Mouse (Mus musculus) limb, embryonic 13.5 days (tissue): ENCODE data around the gene Tarbp2. TPM values are rescaled to one million over a fixed set of nuclear protein-coding genes. Genes with fewer than 3 reads are reported as not detected.

Experiments used
- ATAC-seq: fragments of 200-750 bp; cut with Nextera tagmentation; 2 replicates; pipeline ENCODE4 v1.8.0; 2017; ENCODE audit warnings: low read depth, moderate number of reproducible peaks, moderate TSS enrichment; ENCODE audit not compliant: low FRiP score
- H3K27ac ChIP-seq: fragments of 300-500 bp; sonication (generic); 2 replicates; pipeline ENCODE4 v1.5.1; 2015; ENCODE audit warnings: inconsistent platforms, mild to moderate bottlenecking, moderate library complexity
- H3K27me3 ChIP-seq: fragments of 300-500 bp; sonication (generic); 2 replicates; pipeline ENCODE4 v1.6.1; 2015; ENCODE audit warnings: mild to moderate bottlenecking, inconsistent platforms
- H3K36me3 ChIP-seq: fragments of 300-500 bp; sonication (generic); 2 replicates; pipeline ENCODE4 v1.6.1; 2015; ENCODE audit warnings: inconsistent platforms, mild to moderate bottlenecking, moderate library complexity
- H3K4me1 ChIP-seq: fragments of 300-500 bp; sonication (generic); 2 replicates; pipeline ENCODE4 v1.6.1; 2015; ENCODE audit warnings: inconsistent platforms
- H3K4me2 ChIP-seq: fragments of 300-500 bp; sonication (generic); replicated peaks from 2 replicates; pipeline ENCODE4 v1.6.1; 2015; ENCODE audit warnings: inconsistent platforms, mild to moderate bottlenecking, moderate library complexity
- H3K4me3 ChIP-seq: fragments of 300-500 bp; sonication (generic); 2 replicates; pipeline ENCODE4 v1.5.1; 2015; ENCODE audit warnings: moderate library complexity, mild to moderate bottlenecking, inconsistent platforms
- H3K9ac ChIP-seq: fragments of 300-500 bp; sonication (generic); 2 replicates; pipeline ENCODE4 v1.6.1; 2015; ENCODE audit warnings: mild to moderate bottlenecking, inconsistent platforms
- H3K9me3 ChIP-seq: fragments of 300-500 bp; sonication (generic); 2 replicates; pipeline ENCODE4 v1.6.1; 2016; ENCODE audit warnings: inconsistent platforms
- WGBS: fragments of 180-500 bp; shearing (Covaris S2); methylation state at CpG from one replicate; pipeline ENCODE4 v1.1.7; 2015; 5-methylcytosine and 5-hydroxymethylcytosine counted together
- polyA plus RNA-seq: library from polyadenylated mRNA; unstranded; fragments of >200 nt; fragmentation: Nextera tagmentation; extraction: Ambion mirVana; gene quantifications from 2 replicates; pipeline ENCODE4 v1.2.1, GENCODE M21; 2015

Gene Tarbp2
- polyA plus RNA-seq, 1 experiment from 2014 or later: 101 TPM

- Histone ChIP-seq H3K4me3 (no peak overlapping the region), H3K36me3 (peaks cover 45% of the 10 kb centered on the region), H3K4me1 (peaks cover 36% of the 10 kb centered on the region), H3K4me2 (no peak overlapping the region), H3K9me3 (no peaks in the 10 kb centered on the region), H3K27ac (no peak overlapping the region), H3K9ac (no peak overlapping the region), H3K27me3 (no peaks in the 10 kb centered on the region)
- no peak for ATAC-seq
These were observed 10.4 kb upstream of the Tarbp2 start for GRCm38 (mm10) chr15:102507561-102507960.

GRCm38 (mm10) chr15:102508336-102508735 lies 9.7 kb upstream of the Tarbp2 start:
- Histone ChIP-seq H3K27me3 (no peaks in the 10 kb centered on the region), H3K9me3 (no peaks in the 10 kb centered on the region), H3K4me3 (no peak overlapping the region), H3K27ac (no peak overlapping the region), H3K4me1 (peaks cover 41% of the 10 kb centered on the region), H3K4me2 (no peak overlapping the region), H3K9ac (no peak overlapping the region), H3K36me3 (peaks cover 37% of the 10 kb centered on the region)
- WGBS: 87% methylated on average over 3 of the region's 3 CpGs
- no peak for ATAC-seq

GRCm38 (mm10) chr15:102510110-102510509 lies 7.9 kb upstream of the Tarbp2 start:
- H3K4me2 ChIP-seq: peak overlapping the region; percentile 79
- 5% methylated on average over 9 of the region's 9 CpGs for WGBS
- H3K9ac ChIP-seq: peak overlapping the region; percentile 71
- no peaks in the 10 kb centered on the region for H3K9me3 ChIP-seq
- H3K4me3 ChIP-seq: peak overlapping the region; percentile 62
- H3K4me1 ChIP-seq: peaks cover 49% of the 10 kb centered on the region
- no peaks in the 10 kb centered on the region for H3K27me3 ChIP-seq
- H3K36me3 ChIP-seq: peaks cover 19% of the 10 kb centered on the region
- H3K27ac ChIP-seq: peak overlapping the region; percentile 82
- ATAC-seq: peak; percentile 61

GRCm38 (mm10) chr15:102510590-102511284 lies 7.3 kb upstream of the Tarbp2 start:
- peak; percentile 96 for ATAC-seq
- Histone ChIP-seq H3K4me1 (peaks cover 52% of the 10 kb centered on the region), H3K9ac (peak overlapping the region; percentile 71), H3K4me2 (peak overlapping the region; percentile 79), H3K27me3 (no peaks in the 10 kb centered on the region), H3K36me3 (peaks cover 13% of the 10 kb centered on the region; the same call in 1 of the 2 replicates), H3K9me3 (no peaks in the 10 kb centered on the region), H3K27ac (peak overlapping the region; percentile 82), H3K4me3 (peak overlapping the region; percentile 62)
- WGBS: 2% methylated on average over 33 of the region's 34 CpGs

GRCm38 (mm10) chr15:102511285-102511833 lies 6.6 kb upstream of the Tarbp2 start:
- Histone ChIP-seq H3K36me3 (0 out of 2 replicates have a peak, but pooled peaks cover 10% of the 10 kb centered on the region), H3K4me2 (peak overlapping the region; percentile 79), H3K27ac (peak overlapping the region; percentile 64; the same call in 1 of the 2 replicates), H3K4me3 (peak overlapping the region; percentile 62), H3K9ac (peak overlapping the region; percentile 71), H3K9me3 (no peaks in the 10 kb centered on the region), H3K27me3 (no peaks in the 10 kb centered on the region), H3K4me1 (peaks cover 59% of the 10 kb centered on the region)
- 7% methylated on average over 6 of the region's 6 CpGs for WGBS
- no peak; the same call in 1 of the 2 replicates for ATAC-seq

- peak overlapping the region; percentile 79; the same call in 1 of the 2 replicates for H3K4me2 ChIP-seq
- H3K27ac ChIP-seq: no peak overlapping the region; the same call in 1 of the 2 replicates
- no peak overlapping the region for H3K4me3 ChIP-seq
- 23% methylated on average over 5 of the region's 5 CpGs for WGBS
- no peaks in the 10 kb centered on the region for H3K9me3 ChIP-seq
- H3K4me1 ChIP-seq: peaks cover 59% of the 10 kb centered on the region
- H3K9ac ChIP-seq: peak overlapping the region; percentile 43
- ATAC-seq: no peak
- 0 out of 2 replicates have a peak, but pooled peaks cover 10% of the 10 kb centered on the region for H3K36me3 ChIP-seq
- no peaks in the 10 kb centered on the region for H3K27me3 ChIP-seq
These were observed 6.0 kb upstream of the Tarbp2 start for GRCm38 (mm10) chr15:102512010-102512409.

- H3K9me3 ChIP-seq: no peaks in the 10 kb centered on the region
- no peak overlapping the region for H3K4me2 ChIP-seq
- H3K27ac ChIP-seq: no peak overlapping the region; the same call in 1 of the 2 replicates
- no peaks in the 10 kb centered on the region for H3K27me3 ChIP-seq
- peak overlapping the region; percentile 43 for H3K9ac ChIP-seq
- ATAC-seq: no peak
- 0 out of 2 replicates have a peak, but pooled peaks cover 8% of the 10 kb centered on the region for H3K36me3 ChIP-seq
- no peak overlapping the region for H3K4me3 ChIP-seq
- peaks cover 59% of the 10 kb centered on the region for H3K4me1 ChIP-seq
These were observed 5.5 kb upstream of the Tarbp2 start for GRCm38 (mm10) chr15:102512471-102512870.

GRCm38 (mm10) chr15:102513004-102513403 lies 5.0 kb upstream of the Tarbp2 start:
- Histone ChIP-seq H3K4me2 (no peak overlapping the region), H3K4me1 (peaks cover 59% of the 10 kb centered on the region), H3K27me3 (no peaks in the 10 kb centered on the region), H3K4me3 (no peak overlapping the region), H3K9ac (peak overlapping the region; percentile 43; the same call in 1 of the 2 replicates), H3K27ac (no peak overlapping the region), H3K9me3 (no peaks in the 10 kb centered on the region), H3K36me3 (0 out of 2 replicates have a peak, but pooled peaks cover 7% of the 10 kb centered on the region)
- ATAC-seq: no peak
- 83% methylated on average over 3 of the region's 3 CpGs for WGBS

GRCm38 (mm10) chr15:102515261-102515660 lies 2.7 kb upstream of the Tarbp2 start:
- H3K4me2 ChIP-seq: peak overlapping the region; percentile 88
- H3K27ac ChIP-seq: no peak overlapping the region
- no peaks in the 10 kb centered on the region for H3K27me3 ChIP-seq
- H3K4me3 ChIP-seq: peak overlapping the region; percentile 67
- no peaks in the 10 kb centered on the region for H3K9me3 ChIP-seq
- WGBS: 85% methylated on average over 2 of the region's 2 CpGs
- peaks cover under 1% of the 10 kb centered on the region; the same call in 1 of the 2 replicates for H3K36me3 ChIP-seq
- peaks cover 58% of the 10 kb centered on the region for H3K4me1 ChIP-seq
- no peak overlapping the region for H3K9ac ChIP-seq
- no peak for ATAC-seq

- H3K4me2 ChIP-seq: peak overlapping the region; percentile 88
- H3K9me3 ChIP-seq: no peaks in the 10 kb centered on the region
- ATAC-seq: no peak
- peaks cover 6% of the 10 kb centered on the region for H3K36me3 ChIP-seq
- WGBS: 35% methylated on average over 4 of the region's 4 CpGs
- peak overlapping the region; percentile 85; the same call in 1 of the 2 replicates for H3K27ac ChIP-seq
- no peaks in the 10 kb centered on the region for H3K27me3 ChIP-seq
- H3K9ac ChIP-seq: peak overlapping the region; percentile 79
- peaks cover 61% of the 10 kb centered on the region for H3K4me1 ChIP-seq
- peak overlapping the region; percentile 67 for H3K4me3 ChIP-seq
These were observed 2.2 kb upstream of the Tarbp2 start for GRCm38 (mm10) chr15:102515791-102516190.

- Histone ChIP-seq H3K36me3 (peaks cover 11% of the 10 kb centered on the region), H3K4me1 (peaks cover 56% of the 10 kb centered on the region), H3K27me3 (no peaks in the 10 kb centered on the region), H3K4me2 (peak overlapping the region; percentile 88), H3K27ac (peak overlapping the region; percentile 85), H3K9ac (peak overlapping the region; percentile 79), H3K4me3 (peak overlapping the region; percentile 67), H3K9me3 (no peaks in the 10 kb centered on the region)
- ATAC-seq: no peak
- 1% methylated on average over 12 of the region's 12 CpGs for WGBS
These were observed 1.7 kb upstream of the Tarbp2 start for GRCm38 (mm10) chr15:102516293-102516692.

GRCm38 (mm10) chr15:102516728-102517404 lies 1.1 kb upstream of the Tarbp2 start, which contains the start of gene Map3k12:
Gene Map3k12, minus strand, starts transcription at chr15:102517064.
- H3K4me3 ChIP-seq: peak within 1 kb of the TSS; percentile 67
- peaks cover 16% of the 10 kb centered on the region for H3K36me3 ChIP-seq
- 1% methylated on average over 38 of the region's 43 CpGs for WGBS
- H3K4me1 ChIP-seq: peaks cover 50% of the 10 kb centered on the region
- H3K27me3 ChIP-seq: no peaks in the 10 kb centered on the region
- no peaks in the 10 kb centered on the region for H3K9me3 ChIP-seq
- H3K27ac ChIP-seq: peak within 1 kb of the TSS; percentile 99
- peak within 1 kb of the TSS; percentile 88 for H3K4me2 ChIP-seq
- ATAC-seq: no peak
- peak within 1 kb of the TSS; percentile 79 for H3K9ac ChIP-seq
